Mouse (Mus musculus): ENCODE measurements around the gene Fut8. TPM values are rescaled to one million over a fixed set of nuclear protein-coding genes. Genes with fewer than 3 reads are reported as not detected.

The Fut8 gene
- polyA plus RNA-seq, 1 experiment from 2014 or later: 19.6 TPM

DNA sequence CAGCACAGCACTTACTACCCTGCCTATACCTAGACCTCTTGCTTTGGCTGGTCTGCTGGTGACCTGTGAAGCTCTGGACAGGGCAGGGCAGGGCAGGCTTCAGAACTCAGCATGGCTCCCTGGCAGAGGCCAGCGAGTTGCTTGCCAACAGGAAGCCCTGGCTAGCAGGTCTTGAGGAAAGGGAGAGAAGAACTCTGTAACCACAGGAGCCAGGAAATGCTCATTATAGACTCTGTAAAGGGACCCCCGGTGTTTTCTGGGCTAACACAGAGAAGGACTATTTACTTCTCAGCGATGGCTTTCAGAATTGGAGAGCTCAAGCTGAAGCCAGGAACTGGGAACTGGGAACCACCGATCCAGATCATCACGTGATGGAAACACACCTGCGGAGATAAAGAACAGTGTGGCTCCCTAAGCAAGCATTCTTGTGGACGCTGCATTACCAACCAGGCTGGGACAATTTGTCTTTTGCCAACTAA is 40.8 kb upstream of the Fut8 start:
- H3K4me3 ChIP-seq (ENCODE audit: low read length): no peak overlapping the region
- 0 out of 2 replicates have a peak, but pooled peaks cover 4% of the 10 kb centered on the region for H3K4me1 ChIP-seq (ENCODE audit: control insufficient read depth, insufficient read depth, low read length)
- H3K9ac ChIP-seq (ENCODE audit: low read length): no peak overlapping the region
- no peaks in the 10 kb centered on the region for H3K36me3 ChIP-seq (ENCODE audit: control insufficient read depth, insufficient read depth)
- no peaks in the 10 kb centered on the region for H3K27me3 ChIP-seq (ENCODE audit: control insufficient read depth, insufficient read depth, low read length)
- no peak overlapping the region for H3K27ac ChIP-seq (ENCODE audit: low read length)
- 64% methylated on average over 7 of the region's 7 CpGs for WGBS
- H3K4me2 ChIP-seq (ENCODE audit: low read depth, low read length): no peak overlapping the region
- no peaks in the 10 kb centered on the region for H3K9me3 ChIP-seq (replicated peaks; ENCODE audit: control insufficient read depth, low read length)
- ATAC-seq (replicated peaks; ENCODE audit: extremely low read depth, insufficient read depth, low FRiP score): no peak

DNA sequence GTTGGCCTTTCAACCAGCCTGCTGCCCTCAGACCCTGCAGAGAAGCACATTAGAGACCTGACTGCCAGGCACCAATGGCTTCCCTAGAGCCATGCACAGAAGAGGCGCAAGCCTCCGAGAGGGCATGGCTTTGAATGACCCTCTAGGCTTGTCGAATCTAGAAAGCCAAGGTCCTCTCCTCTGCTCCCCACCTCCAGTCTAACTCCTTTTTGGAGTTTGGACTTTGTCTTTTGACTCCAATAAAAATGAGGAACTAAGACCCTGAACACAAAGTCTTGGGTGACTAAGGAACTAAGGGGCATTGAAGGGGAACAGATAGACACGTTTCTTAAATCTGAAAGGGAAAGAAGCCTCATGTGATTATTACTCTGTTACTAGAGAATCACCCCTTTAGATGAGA is 39.7 kb upstream of the Fut8 start:
- ATAC-seq (replicated peaks; ENCODE audit: extremely low read depth, insufficient read depth, low FRiP score): no peak
- WGBS: 94% methylated on average over 4 of the region's 4 CpGs
- H3K4me2 ChIP-seq (ENCODE audit: low read depth, low read length): no peak overlapping the region
- no peaks in the 10 kb centered on the region for H3K9me3 ChIP-seq (replicated peaks; ENCODE audit: control insufficient read depth, low read length)
- no peak overlapping the region for H3K9ac ChIP-seq (ENCODE audit: low read length)
- no peak overlapping the region for H3K4me3 ChIP-seq (ENCODE audit: low read length)
- no peaks in the 10 kb centered on the region for H3K36me3 ChIP-seq (ENCODE audit: control insufficient read depth, insufficient read depth)
- H3K27me3 ChIP-seq (ENCODE audit: control insufficient read depth, insufficient read depth, low read length): no peaks in the 10 kb centered on the region
- no peak overlapping the region for H3K27ac ChIP-seq (ENCODE audit: low read length)
- 0 out of 2 replicates have a peak, but pooled peaks cover 4% of the 10 kb centered on the region for H3K4me1 ChIP-seq (ENCODE audit: control insufficient read depth, insufficient read depth, low read length)

DNA sequence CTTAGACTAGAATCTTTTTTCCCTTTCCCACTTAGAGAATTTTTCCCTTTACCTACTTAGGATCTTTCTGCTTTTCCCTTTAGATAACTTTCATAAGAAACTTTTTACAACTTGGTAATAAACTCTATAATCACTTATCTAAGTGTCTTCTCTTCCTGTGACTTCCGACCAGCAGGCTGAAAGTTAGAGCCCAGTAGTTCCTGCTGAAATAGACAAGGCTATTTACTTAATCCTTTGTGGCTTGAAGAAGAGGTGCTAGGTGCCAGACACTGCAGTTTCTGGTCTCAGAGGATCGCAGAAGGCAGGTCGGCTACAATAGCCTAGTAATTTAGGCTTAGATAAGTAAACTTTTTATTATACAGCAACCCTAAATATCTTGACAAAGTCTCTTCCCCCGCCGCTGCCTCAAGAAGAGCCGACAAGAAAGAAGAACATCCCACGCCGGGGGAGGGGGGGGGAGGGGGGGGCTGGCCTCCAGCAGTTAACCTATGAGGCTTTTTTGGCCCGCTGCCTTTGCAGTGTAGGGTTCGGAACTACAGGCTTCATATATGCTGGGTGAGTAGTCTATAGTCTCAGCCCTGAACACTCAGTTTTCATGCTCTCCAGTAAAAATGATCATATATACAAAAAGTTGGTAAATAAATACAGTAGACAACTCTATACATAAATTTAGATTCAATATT is 36.3 kb upstream of the Fut8 start:
- no peaks in the 10 kb centered on the region for H3K9me3 ChIP-seq (replicated peaks; ENCODE audit: control insufficient read depth, low read length)
- 61% methylated on average over 10 of the region's 10 CpGs for WGBS
- H3K4me1 ChIP-seq (ENCODE audit: control insufficient read depth, insufficient read depth, low read length): no peaks in the 10 kb centered on the region
- ATAC-seq (replicated peaks; ENCODE audit: extremely low read depth, insufficient read depth, low FRiP score): no peak
- no peak overlapping the region for H3K27ac ChIP-seq (ENCODE audit: low read length)
- H3K4me2 ChIP-seq (ENCODE audit: low read depth, low read length): no peak overlapping the region
- H3K27me3 ChIP-seq (ENCODE audit: control insufficient read depth, insufficient read depth, low read length): no peaks in the 10 kb centered on the region
- H3K9ac ChIP-seq (ENCODE audit: low read length): no peak overlapping the region
- no peaks in the 10 kb centered on the region for H3K36me3 ChIP-seq (ENCODE audit: control insufficient read depth, insufficient read depth)
- H3K4me3 ChIP-seq (ENCODE audit: low read length): no peak overlapping the region

DNA sequence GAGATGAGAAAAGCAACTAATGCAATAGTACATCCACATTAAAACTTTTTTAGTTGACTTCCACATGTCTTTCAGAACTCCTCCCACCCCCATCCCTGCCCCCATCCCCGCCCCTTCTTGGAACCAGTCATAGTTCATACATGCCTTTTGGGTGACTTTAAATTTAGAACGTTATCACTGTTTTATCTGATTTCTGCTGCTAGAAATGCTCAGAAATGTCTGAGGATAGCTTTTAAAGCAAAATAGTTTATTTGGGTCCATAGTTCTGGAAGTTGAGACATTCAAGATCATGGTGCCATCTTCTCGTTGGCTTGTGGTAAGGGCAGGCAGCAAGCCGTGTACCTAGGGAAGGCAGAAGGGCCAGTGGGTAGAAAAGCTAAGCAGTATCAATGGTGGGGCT is 34.8 kb upstream of the Fut8 start:
- H3K4me1 ChIP-seq (ENCODE audit: control insufficient read depth, insufficient read depth, low read length): no peaks in the 10 kb centered on the region
- no peak overlapping the region for H3K4me2 ChIP-seq (ENCODE audit: low read depth, low read length)
- 89% methylated on average over 4 of the region's 4 CpGs for WGBS
- no peak overlapping the region for H3K4me3 ChIP-seq (ENCODE audit: low read length)
- ATAC-seq (replicated peaks; ENCODE audit: extremely low read depth, insufficient read depth, low FRiP score): no peak
- H3K9me3 ChIP-seq (replicated peaks; ENCODE audit: control insufficient read depth, low read length): no peaks in the 10 kb centered on the region
- H3K9ac ChIP-seq (ENCODE audit: low read length): no peak overlapping the region
- H3K27me3 ChIP-seq (ENCODE audit: control insufficient read depth, insufficient read depth, low read length): no peaks in the 10 kb centered on the region
- no peak overlapping the region for H3K27ac ChIP-seq (ENCODE audit: low read length)
- H3K36me3 ChIP-seq (ENCODE audit: control insufficient read depth, insufficient read depth): no peaks in the 10 kb centered on the region

DNA sequence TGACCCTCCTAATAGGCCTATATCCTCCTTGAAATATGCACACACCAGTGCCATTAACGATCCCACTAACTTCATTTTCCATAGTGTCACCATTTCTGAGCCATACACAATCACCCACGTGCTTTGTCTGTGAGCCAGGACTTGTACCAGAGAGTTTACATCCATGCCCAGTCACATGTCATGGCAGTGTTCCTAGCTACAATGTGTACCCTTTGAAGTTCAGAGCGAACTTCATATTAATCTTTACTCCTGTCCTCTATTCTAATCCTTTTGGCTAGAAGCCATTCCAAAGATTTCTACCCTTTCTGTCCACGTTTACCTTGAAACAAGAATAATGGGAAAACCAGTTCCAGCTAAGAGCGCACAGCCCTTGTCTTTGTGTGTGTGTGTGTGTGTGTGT is 31.1 kb upstream of the Fut8 start:
- H3K9ac ChIP-seq (ENCODE audit: low read length): no peak overlapping the region
- ATAC-seq (replicated peaks; ENCODE audit: extremely low read depth, insufficient read depth, low FRiP score): no peak
- WGBS: 66% methylated on average over 5 of the region's 5 CpGs

DNA sequence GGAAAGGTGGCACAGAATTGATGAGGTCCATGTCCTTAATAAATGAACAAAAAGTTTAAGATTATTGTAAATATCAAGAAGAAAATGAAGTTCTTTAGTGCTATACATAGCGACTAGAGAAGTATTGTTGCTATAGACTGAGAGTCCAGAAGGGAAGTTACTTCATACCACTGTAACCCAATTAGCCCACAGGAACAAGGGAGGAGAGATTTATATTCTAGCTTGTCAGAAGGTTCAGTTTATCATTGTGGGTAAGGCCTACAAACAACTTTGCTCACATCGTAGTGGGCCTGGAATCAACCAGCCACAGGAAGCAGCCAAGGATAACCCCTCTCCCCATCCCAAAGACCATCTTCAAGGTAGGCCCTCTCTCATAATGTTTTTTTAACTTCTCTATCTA is 29.9 kb upstream of the Fut8 start:
- H3K4me3 ChIP-seq (ENCODE audit: low read length): no peak overlapping the region
- H3K4me1 ChIP-seq (ENCODE audit: control insufficient read depth, insufficient read depth, low read length): no peaks in the 10 kb centered on the region
- no peak overlapping the region for H3K9ac ChIP-seq (ENCODE audit: low read length)
- H3K27ac ChIP-seq (ENCODE audit: low read length): no peak overlapping the region
- H3K27me3 ChIP-seq (ENCODE audit: control insufficient read depth, insufficient read depth, low read length): no peaks in the 10 kb centered on the region
- H3K9me3 ChIP-seq (replicated peaks; ENCODE audit: control insufficient read depth, low read length): no peaks in the 10 kb centered on the region
- ATAC-seq (replicated peaks; ENCODE audit: extremely low read depth, insufficient read depth, low FRiP score): no peak
- H3K4me2 ChIP-seq (ENCODE audit: low read depth, low read length): no peak overlapping the region
- 88% methylated on average over 2 of the region's 2 CpGs for WGBS
- H3K36me3 ChIP-seq (ENCODE audit: control insufficient read depth, insufficient read depth): no peaks in the 10 kb centered on the region

More for the DNA sequence above, 31.1 kb upstream of the Fut8 start:
- Histone ChIP-seq H3K27ac (ENCODE audit: low read length) (no peak overlapping the region), H3K36me3 (ENCODE audit: control insufficient read depth, insufficient read depth) (no peaks in the 10 kb centered on the region), H3K4me1 (ENCODE audit: control insufficient read depth, insufficient read depth, low read length) (no peaks in the 10 kb centered on the region), H3K4me2 (ENCODE audit: low read depth, low read length) (no peak overlapping the region), H3K4me3 (ENCODE audit: low read length) (no peak overlapping the region), H3K9me3 (replicated peaks; ENCODE audit: control insufficient read depth, low read length) (no peaks in the 10 kb centered on the region), H3K27me3 (ENCODE audit: control insufficient read depth, insufficient read depth, low read length) (no peaks in the 10 kb centered on the region)

DNA sequence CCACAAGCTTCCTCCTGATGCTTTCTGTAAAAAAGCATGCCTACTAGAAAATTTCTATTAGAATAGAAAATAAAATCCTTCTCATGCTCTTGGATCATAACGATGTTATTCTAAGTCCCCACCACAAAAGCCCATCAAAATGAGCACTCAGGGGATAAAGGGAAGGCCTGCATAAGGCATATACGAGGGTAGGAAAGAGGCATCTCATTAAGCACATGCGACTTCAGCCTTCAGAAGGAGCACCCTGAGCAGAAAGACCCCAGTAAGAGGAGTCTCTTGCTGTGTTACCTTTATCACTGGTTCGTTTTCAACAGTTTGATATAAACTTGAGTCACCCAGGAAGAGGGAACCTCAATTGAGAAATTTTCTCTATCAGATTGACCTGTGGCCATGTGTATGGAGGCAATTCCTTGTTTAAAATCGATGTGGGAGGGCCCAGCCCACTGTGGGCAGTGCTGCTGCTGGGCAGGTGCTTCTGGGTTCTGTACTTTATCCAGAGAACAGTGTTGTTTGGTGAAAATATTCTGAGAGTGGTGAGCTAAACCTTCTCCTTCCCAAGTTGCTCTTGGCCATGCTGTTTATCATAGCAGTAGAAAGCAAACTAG is 29.2 kb upstream of the Fut8 start:
- no peak overlapping the region for H3K27ac ChIP-seq (ENCODE audit: low read length)
- ATAC-seq (replicated peaks; ENCODE audit: extremely low read depth, insufficient read depth, low FRiP score): no peak
- H3K27me3 ChIP-seq (ENCODE audit: control insufficient read depth, insufficient read depth, low read length): no peaks in the 10 kb centered on the region
- no peak overlapping the region for H3K9ac ChIP-seq (ENCODE audit: low read length)
- no peaks in the 10 kb centered on the region for H3K4me1 ChIP-seq (ENCODE audit: control insufficient read depth, insufficient read depth, low read length)
- H3K4me3 ChIP-seq (ENCODE audit: low read length): no peak overlapping the region
- H3K36me3 ChIP-seq (ENCODE audit: control insufficient read depth, insufficient read depth): no peaks in the 10 kb centered on the region
- no peaks in the 10 kb centered on the region for H3K9me3 ChIP-seq (replicated peaks; ENCODE audit: control insufficient read depth, low read length)
- H3K4me2 ChIP-seq (ENCODE audit: low read depth, low read length): no peak overlapping the region
- 67% methylated on average over 5 of the region's 5 CpGs for WGBS

DNA sequence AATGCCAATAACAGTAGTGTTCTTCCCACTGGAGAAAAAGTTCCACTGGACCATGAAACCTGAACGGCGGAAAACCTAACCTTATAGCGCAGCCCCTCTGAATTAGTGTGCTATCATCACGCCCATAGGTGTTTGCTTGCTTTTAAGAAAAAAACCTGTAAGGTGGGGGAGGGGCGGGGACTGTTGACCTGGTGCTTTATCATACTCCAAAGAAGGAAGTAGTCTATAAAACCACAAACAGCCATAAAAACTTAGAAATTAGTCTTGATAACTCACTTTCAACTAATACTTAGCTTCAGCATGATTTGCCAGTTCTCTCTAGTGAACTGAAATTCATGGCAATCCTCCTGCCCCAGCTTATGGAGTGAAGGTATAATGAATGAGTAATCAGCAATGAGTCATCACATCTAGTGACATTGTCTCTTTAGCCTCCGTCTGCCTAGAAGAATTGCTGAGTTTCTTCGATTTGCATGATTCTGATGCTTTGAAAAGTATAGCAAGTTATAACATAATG is 26.2 kb upstream of the Fut8 start:
- Histone ChIP-seq H3K27me3 (ENCODE audit: control insufficient read depth, insufficient read depth, low read length) (no peaks in the 10 kb centered on the region), H3K27ac (ENCODE audit: low read length) (no peak overlapping the region), H3K4me1 (ENCODE audit: control insufficient read depth, insufficient read depth, low read length) (peaks cover 4% of the 10 kb centered on the region), H3K4me3 (ENCODE audit: low read length) (no peak overlapping the region), H3K4me2 (ENCODE audit: low read depth, low read length) (no peak overlapping the region), H3K36me3 (ENCODE audit: control insufficient read depth, insufficient read depth) (no peaks in the 10 kb centered on the region), H3K9me3 (replicated peaks; ENCODE audit: control insufficient read depth, low read length) (no peaks in the 10 kb centered on the region), H3K9ac (ENCODE audit: low read length) (no peak overlapping the region)
- ATAC-seq (replicated peaks; ENCODE audit: extremely low read depth, insufficient read depth, low FRiP score): no peak
- 77% methylated on average over 7 of the region's 7 CpGs for WGBS

DNA sequence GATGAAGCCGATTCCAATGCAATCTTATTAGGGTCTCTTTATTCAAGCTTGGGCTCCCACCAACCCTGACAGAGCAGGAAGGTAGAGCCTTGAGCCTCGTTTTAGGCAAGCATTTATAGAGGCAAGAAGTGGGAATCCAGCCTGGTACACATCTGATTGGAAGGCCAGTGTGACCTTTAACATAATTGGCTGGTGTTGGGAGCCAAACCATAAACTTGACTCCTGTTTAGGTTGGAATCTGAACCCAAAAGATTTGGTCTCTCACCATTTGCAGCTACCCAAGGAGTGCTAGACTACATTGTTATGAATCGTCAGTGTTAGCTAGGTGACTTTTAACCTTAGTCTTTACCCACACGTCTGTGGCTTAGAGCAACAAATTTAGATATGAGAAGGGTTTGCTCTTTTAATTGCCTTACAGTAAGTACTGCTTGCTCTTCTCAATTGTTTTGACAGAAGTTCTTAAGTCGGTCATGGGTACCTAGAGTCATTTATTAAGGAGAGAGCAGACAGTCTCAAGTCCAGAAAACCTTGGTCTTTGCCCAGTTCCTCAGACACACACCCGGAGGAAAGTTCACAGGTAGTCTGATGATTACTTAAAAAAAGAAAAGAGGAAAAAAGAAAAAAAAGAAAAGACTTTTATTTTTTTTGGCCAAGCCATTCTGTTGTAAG is 23.9 kb upstream of the Fut8 start:
- Histone ChIP-seq H3K4me3 (ENCODE audit: low read length) (no peak overlapping the region), H3K4me2 (ENCODE audit: low read depth, low read length) (no peak overlapping the region), H3K9ac (ENCODE audit: low read length) (no peak overlapping the region), H3K27me3 (ENCODE audit: control insufficient read depth, insufficient read depth, low read length) (no peaks in the 10 kb centered on the region), H3K4me1 (ENCODE audit: control insufficient read depth, insufficient read depth, low read length) (peaks cover 4% of the 10 kb centered on the region), H3K9me3 (replicated peaks; ENCODE audit: control insufficient read depth, low read length) (no peaks in the 10 kb centered on the region), H3K36me3 (ENCODE audit: control insufficient read depth, insufficient read depth) (no peaks in the 10 kb centered on the region), H3K27ac (ENCODE audit: low read length) (no peak overlapping the region)
- 69% methylated on average over 6 of the region's 6 CpGs for WGBS
- no peak for ATAC-seq (replicated peaks; ENCODE audit: extremely low read depth, insufficient read depth, low FRiP score)

Measured in heart, embryonic 16.5 days (tissue).